Mouse (Mus musculus) forebrain, embryonic 10.5 days (tissue): ENCODE data around the gene Hoxa10. TPM values are rescaled to one million over a fixed set of nuclear protein-coding genes. Genes with fewer than 3 reads are reported as not detected.

ENCODE experiments used
- DNase-seq: peaks from one replicate; pipeline ENCODE4 v3.0.0-alpha.2; 2017; ENCODE audit warnings: low spot score; ENCODE audit errors: extremely low spot score
- H3K27ac ChIP-seq: fragments of 300-500 bp; sonication (generic); 2 replicates; pipeline ENCODE4 v1.5.1; 2016; ENCODE audit warnings: mild to moderate bottlenecking
- H3K27me3 ChIP-seq: fragments of 300-500 bp; sonication (generic); 2 replicates; pipeline ENCODE4 v1.6.1; 2016; ENCODE audit warnings: mild to moderate bottlenecking; ENCODE audit not compliant: poor library complexity, severe bottlenecking
- H3K36me3 ChIP-seq: fragments of 300-500 bp; sonication (generic); replicated peaks from 2 replicates; pipeline ENCODE4 v1.6.1; 2016; ENCODE audit warnings: mild to moderate bottlenecking, moderate library complexity
- H3K4me1 ChIP-seq: fragments of 300-500 bp; sonication (generic); 2 replicates; pipeline ENCODE4 v1.6.1; 2016
- H3K4me3 ChIP-seq: fragments of 300-500 bp; sonication (generic); 2 replicates; pipeline ENCODE4 v1.5.1; 2016; ENCODE audit warnings: mild to moderate bottlenecking, moderate library complexity
- H3K9me3 ChIP-seq: fragments of 300-500 bp; sonication (generic); 2 replicates; pipeline ENCODE4 v1.6.1; 2016; ENCODE audit warnings: mild to moderate bottlenecking, moderate library complexity
- WGBS: fragments of 180-500 bp; shearing (Covaris S2); methylation state at CpG from one replicate; pipeline ENCODE4 v1.1.7; 2016; 5-methylcytosine and 5-hydroxymethylcytosine counted together
- polyA plus RNA-seq: library from polyadenylated mRNA; unstranded; fragments of >200 nt; fragmentation: Nextera tagmentation; extraction: Ambion mirVana; gene quantifications from 2 replicates; pipeline ENCODE4 v1.2.1, GENCODE M21; 2016

The Hoxa10 gene
- polyA plus RNA-seq, 1 experiment from 2014 or later = not detected

DNA sequence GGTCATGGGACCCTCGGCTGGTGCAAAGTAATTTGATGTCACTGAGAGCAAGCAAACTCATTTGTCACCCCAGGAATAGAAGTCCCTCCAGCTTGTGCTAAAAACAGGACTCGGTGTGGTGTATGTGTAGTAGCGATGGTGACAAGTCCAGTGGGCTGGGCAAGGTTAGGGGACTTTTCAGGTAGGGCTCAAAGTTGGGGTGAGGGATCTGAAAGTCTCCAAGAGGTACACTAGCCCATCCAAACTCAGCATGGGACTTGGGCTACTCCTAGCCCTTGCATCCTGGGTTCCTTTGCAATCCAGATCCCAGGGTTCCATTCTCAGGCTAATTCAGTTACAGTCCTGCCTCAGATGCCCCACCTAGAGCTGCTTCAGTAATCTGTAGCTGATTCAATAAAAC lies 28.1 kb upstream of the Hoxa10 start:
- no peak overlapping the region for H3K4me3 ChIP-seq
- H3K4me1 ChIP-seq = no peaks in the 10 kb centered on the region
- peaks cover 100% of the 10 kb centered on the region for H3K27me3 ChIP-seq
- peak; percentile 15 for DNase-seq
- H3K9me3 ChIP-seq = no peaks in the 10 kb centered on the region
- H3K27ac ChIP-seq = no peak overlapping the region
- WGBS = 4% methylated on average over 3 of the region's 3 CpGs
- H3K36me3 ChIP-seq = no peaks in the 10 kb centered on the region

- DNase-seq = no peak
- Histone ChIP-seq H3K36me3 (no peaks in the 10 kb centered on the region), H3K4me1 (no peaks in the 10 kb centered on the region), H3K4me3 (no peak overlapping the region), H3K27ac (no peak overlapping the region), H3K27me3 (peaks cover 100% of the 10 kb centered on the region), H3K9me3 (no peaks in the 10 kb centered on the region)
- 1% methylated on average over 7 of the region's 7 CpGs for WGBS
Measured at GRCm38 (mm10) chr6:52268341-52268740, 27.7 kb upstream of the Hoxa10 start.

GRCm38 (mm10) chr6:52267691-52268090 lies 27.0 kb upstream of the Hoxa10 start:
- 9% methylated on average over 3 of the region's 3 CpGs for WGBS
- H3K9me3 ChIP-seq = no peaks in the 10 kb centered on the region
- H3K4me1 ChIP-seq = no peaks in the 10 kb centered on the region
- no peak overlapping the region for H3K27ac ChIP-seq
- H3K27me3 ChIP-seq = peaks cover 100% of the 10 kb centered on the region
- no peak overlapping the region for H3K4me3 ChIP-seq
- no peak for DNase-seq
- no peaks in the 10 kb centered on the region for H3K36me3 ChIP-seq

GRCm38 (mm10) chr6:52267221-52267620 lies 26.6 kb upstream of the Hoxa10 start:
- Histone ChIP-seq H3K4me3 (no peak overlapping the region), H3K27ac (no peak overlapping the region), H3K9me3 (no peaks in the 10 kb centered on the region), H3K36me3 (no peaks in the 10 kb centered on the region), H3K27me3 (peaks cover 100% of the 10 kb centered on the region), H3K4me1 (no peaks in the 10 kb centered on the region)
- no peak for DNase-seq
- WGBS = 17% methylated on average over 5 of the region's 5 CpGs

- DNase-seq = no peak
- H3K4me3 ChIP-seq = no peak overlapping the region
- no peaks in the 10 kb centered on the region for H3K9me3 ChIP-seq
- no peaks in the 10 kb centered on the region for H3K4me1 ChIP-seq
- peaks cover 100% of the 10 kb centered on the region for H3K27me3 ChIP-seq
- H3K36me3 ChIP-seq = no peaks in the 10 kb centered on the region
- no peak overlapping the region for H3K27ac ChIP-seq
- 1% methylated on average over 9 of the region's 9 CpGs for WGBS
Measured at GRCm38 (mm10) chr6:52266666-52266985, 26.0 kb upstream of the Hoxa10 start.

- no peak overlapping the region for H3K27ac ChIP-seq
- H3K27me3 ChIP-seq = peaks cover 100% of the 10 kb centered on the region
- no peaks in the 10 kb centered on the region for H3K9me3 ChIP-seq
- H3K4me1 ChIP-seq = peaks cover under 1% of the 10 kb centered on the region
- peak; percentile 53 for DNase-seq
- no peak overlapping the region for H3K4me3 ChIP-seq
- WGBS = under 1% methylated on average over 19 of the region's 19 CpGs
- H3K36me3 ChIP-seq = no peaks in the 10 kb centered on the region
Measured at GRCm38 (mm10) chr6:52265913-52266665, 25.4 kb upstream of the Hoxa10 start.

GRCm38 (mm10) chr6:52265306-52265912 lies 24.8 kb upstream of the Hoxa10 start:
- Histone ChIP-seq H3K4me1 (peaks cover 7% of the 10 kb centered on the region), H3K27ac (no peak overlapping the region), H3K4me3 (no peak overlapping the region), H3K27me3 (peaks cover 100% of the 10 kb centered on the region), H3K9me3 (no peaks in the 10 kb centered on the region), H3K36me3 (no peaks in the 10 kb centered on the region)
- peak; percentile 44 for DNase-seq
- WGBS = 1% methylated on average over 18 of the region's 18 CpGs

- Histone ChIP-seq H3K9me3 (no peaks in the 10 kb centered on the region), H3K36me3 (no peaks in the 10 kb centered on the region), H3K4me1 (peaks cover 11% of the 10 kb centered on the region), H3K4me3 (no peak overlapping the region), H3K27me3 (peaks cover 100% of the 10 kb centered on the region), H3K27ac (no peak overlapping the region)
- no peak for DNase-seq
- WGBS = 2% methylated on average over 5 of the region's 5 CpGs
Measured at GRCm38 (mm10) chr6:52264106-52264790, 23.6 kb upstream of the Hoxa10 start.

DNA sequence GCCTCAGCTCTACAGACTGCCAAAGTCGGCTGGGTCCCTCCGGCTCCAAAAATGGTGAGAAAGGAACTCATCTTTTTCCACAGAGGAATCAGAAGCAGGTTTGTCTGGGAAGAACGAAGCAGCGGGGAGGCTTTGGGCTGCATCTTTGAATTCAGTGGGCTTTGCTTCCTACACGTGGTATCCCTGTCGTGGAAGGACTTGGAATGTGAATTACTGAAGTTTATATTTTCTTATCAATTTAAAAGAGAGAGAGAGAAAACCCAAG lies 22.6 kb upstream of the Hoxa10 start:
- DNase-seq = no peak
- H3K4me3 ChIP-seq = no peak overlapping the region
- H3K4me1 ChIP-seq = peaks cover 11% of the 10 kb centered on the region
- no peak overlapping the region for H3K27ac ChIP-seq
- no peaks in the 10 kb centered on the region for H3K9me3 ChIP-seq
- peaks cover 100% of the 10 kb centered on the region for H3K27me3 ChIP-seq
- under 1% methylated on average over 6 of the region's 6 CpGs for WGBS
- H3K36me3 ChIP-seq = no peaks in the 10 kb centered on the region

DNA sequence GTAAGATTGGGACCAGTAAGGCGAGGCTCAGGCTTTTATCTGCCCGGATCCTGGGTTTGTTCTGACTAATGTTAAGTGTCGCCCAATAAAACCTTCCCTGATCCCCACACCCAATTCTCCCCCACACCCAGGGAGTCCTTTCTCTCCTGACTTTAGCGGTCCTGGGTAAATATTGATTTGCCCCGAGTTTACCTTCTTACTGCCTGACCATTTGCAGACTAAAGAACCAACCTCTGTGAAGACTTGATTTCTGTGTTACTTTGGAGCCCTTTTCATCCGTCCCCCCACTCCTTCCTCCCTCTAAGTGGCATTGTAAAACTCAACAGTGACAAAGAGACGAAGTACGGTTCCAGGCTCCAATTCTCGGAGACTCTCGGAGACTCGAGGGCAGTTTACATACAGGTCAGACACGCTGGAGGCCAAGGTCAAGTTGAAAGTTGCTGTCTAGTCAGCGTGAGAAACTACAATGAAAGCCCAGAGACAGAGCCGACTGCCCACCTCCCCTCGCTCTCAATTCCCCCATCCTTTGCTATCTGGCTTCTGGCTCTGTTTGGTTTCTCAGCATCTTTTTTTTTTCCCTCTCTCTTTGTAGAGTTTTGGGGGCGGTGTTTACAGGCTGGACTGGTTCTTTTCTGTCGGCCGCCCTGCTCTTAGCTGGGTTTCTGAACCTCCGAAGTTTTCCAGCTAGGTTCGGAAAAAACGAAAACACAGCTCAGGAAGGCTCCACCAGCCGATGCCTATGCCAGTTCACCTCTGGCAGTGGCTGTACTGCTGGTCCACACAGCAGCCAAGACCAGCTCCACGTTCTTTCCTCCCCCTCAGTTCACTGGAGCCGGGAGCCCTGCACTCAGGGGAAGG lies 22.0 kb upstream of the Hoxa10 start:
- Histone ChIP-seq H3K9me3 (no peaks in the 10 kb centered on the region), H3K36me3 (no peaks in the 10 kb centered on the region), H3K27ac (no peak overlapping the region), H3K4me3 (no peak overlapping the region), H3K4me1 (peaks cover 11% of the 10 kb centered on the region), H3K27me3 (peaks cover 100% of the 10 kb centered on the region)
- DNase-seq = no peak
- 3% methylated on average over 24 of the region's 24 CpGs for WGBS

DNA sequence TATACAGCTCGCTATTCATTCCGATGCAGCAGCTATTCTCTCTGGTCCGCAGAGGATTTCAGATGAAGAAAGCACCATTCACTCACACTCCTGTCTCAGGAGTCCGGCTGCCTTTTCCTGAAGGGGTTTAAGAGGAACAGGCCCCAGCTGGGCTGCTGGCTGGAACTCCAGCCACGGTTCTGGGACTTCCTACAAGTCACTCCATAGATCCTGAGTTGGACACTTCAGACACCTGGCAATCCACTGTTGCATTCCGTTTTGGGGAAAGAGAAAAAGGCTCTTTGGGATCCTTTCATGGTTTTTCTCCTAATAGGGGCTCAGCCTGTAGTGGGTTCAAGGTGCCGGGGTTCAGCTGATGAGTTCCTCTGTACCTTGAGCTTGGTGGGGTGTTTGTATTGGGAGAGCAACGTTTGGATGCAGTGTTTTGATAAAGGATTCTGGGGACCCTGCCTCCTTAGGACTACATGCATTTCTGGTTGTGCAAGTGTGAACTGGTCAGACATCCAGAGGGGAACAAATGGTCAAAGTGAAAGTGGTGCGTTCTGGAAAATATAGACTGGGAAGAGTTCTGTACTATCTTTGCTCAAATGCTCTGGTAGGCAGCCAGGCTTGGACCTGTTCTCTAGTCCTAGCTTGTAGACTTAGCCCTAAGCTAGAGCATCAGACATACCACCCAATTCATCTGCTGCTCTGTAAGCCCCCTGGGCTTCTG lies 21.3 kb upstream of the Hoxa10 start:
- no peaks in the 10 kb centered on the region for H3K9me3 ChIP-seq
- H3K4me3 ChIP-seq = no peak overlapping the region
- H3K27ac ChIP-seq = no peak overlapping the region
- peaks cover 100% of the 10 kb centered on the region for H3K27me3 ChIP-seq
- WGBS = 3% methylated on average over 9 of the region's 9 CpGs
- H3K4me1 ChIP-seq = peaks cover 11% of the 10 kb centered on the region
- peak; percentile 48 for DNase-seq
- no peaks in the 10 kb centered on the region for H3K36me3 ChIP-seq
